Mouse (Mus musculus): ENCODE measurements around the gene Gm10354.
A peak's percentile ranks its signal among the peaks of the same experiment; 100 is the strongest.
"Not testable (repeated sequence)": the region's sequence is repeated elsewhere in the genome, so short reads cannot be mapped to it uniquely, and the experiment has no call there.

The Gm10354 gene

DNA sequence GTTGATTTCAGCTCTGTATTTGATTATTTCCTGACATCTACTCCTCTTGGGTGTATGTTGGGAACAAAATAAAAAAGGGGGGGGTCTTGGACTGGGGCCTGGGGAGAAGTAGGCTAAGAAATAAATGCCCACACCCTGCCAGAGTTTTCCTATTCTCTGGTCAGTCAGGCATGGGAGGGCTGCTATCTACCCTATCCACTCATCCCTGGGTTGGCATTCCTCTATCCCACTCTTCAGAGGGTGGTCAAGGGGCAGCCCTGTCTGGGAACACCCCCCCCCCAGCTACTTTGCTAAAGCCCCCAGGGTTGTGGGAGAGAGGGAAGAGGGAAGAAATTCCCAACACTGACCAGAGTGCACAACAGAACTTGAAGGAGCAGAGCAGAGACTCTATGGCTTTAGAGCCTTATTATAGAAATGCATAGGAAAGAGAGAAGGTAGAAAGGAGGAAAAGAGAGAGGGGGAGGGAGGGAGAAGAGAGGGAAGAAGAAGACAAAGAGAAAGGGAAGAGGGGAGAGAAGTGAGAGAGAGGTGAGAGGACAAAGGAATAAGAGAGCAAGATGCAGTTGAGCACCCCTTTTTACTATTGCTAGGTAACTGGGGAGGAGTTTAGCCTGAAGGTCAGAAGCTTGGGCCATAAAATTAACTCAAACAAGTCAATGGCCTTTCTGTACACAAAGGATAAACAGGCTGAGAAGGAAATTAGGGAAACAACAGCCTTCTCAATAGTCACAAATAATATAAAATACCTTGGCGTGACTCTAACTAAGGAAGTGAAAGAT, 22.6 kb downstream of the Gm10354 start:
- DNase-seq (ENCODE audit: low spot score) = peak; percentile 1

DNA sequence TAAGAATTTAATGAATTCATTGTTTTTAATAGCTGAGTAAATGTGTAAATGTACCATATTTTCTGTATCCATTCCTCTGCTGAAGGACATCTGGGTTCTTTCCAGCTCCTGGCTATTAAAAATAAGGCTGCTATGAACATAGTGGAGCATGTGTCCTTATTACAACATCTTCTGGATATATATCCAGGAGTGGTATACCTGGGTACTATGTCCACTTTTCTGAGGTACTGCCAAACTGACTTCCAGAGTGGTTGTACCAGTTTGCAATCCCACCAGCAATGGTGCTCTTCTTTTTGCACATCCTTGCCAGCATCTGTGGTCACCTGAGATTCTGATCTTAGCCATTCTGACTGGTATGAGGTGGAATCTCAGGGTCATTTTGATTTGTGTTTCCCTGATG, 25.1 kb downstream of the Gm10354 start:
- not testable (repeated sequence) for DNase-seq (ENCODE audit: low spot score)

DNA sequence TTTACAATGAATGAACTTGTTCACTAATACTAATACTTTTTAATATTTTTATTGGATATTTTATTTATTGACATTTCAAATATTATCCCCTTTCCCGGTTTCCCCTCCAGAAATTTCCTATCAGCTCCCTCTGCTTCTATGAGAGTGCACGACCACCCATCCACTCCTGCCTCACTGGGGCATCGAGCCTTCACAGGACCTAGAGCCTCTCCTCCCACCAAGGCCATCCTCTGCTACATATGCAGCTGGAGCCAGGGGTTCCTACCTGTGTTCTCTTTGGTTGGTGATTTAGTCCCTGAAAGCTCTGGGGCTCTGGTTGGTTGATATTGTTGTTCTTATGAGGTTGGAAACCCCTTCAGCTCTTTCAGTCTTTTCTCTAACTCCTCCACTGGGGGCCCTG, 26.0 kb downstream of the Gm10354 start:
- DNase-seq (ENCODE audit: low spot score) = peak; percentile 2

DNA sequence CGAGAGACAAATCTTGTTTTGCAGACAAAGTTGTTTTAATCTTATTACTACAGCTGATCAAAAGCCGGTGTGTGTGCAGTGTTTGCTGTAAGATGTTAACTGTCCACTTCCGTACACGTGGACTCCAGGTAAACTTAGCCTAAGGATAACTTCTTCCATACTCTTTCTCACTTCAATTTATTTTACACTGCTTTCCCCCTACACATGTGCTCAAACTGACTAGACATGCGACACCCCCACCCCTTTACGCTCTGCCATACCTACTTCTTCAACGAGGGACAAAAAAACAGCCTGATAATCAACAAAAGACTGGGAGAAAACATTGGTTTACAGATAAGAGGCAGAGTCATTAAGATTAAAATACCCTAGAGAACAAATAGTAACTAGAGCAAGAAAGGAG, 26.9 kb downstream of the Gm10354 start:
- DNase-seq (ENCODE audit: low spot score) = peak; percentile 3

DNA sequence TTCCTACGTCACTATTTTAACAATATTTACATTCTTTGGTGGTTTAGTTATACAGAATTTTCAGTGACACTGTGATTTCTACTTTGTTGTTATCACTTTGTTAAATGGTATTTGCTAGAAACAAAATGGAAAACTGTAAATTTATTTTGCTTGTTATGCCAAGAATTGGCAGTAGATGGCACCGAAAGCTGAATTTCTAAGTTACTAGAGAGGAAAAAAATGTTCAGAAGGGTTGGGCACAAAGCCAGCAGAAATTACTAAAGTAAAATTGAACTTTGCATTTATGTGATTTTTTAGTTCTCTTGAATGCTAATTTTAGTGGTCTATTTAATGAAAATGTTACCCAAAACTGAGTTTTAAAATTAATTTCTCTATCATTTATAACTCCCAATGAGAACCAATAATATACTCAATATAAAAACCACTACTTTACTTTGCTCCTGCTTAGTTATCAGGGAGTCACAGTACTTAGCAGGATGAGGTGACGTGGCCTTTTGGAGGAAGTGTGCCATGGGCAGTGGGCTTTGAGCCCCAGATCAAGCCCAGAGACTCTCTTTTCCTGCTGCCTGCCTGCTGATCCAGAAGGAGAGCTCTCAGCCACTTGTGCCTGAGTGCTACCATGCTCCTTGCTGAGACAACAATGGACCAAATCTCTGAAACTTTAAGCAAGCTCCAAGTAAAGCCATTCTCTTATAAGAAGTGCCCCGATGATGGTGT, 31.1 kb downstream of the Gm10354 start:
- DNase-seq (ENCODE audit: low spot score) = peak; percentile 4

DNA sequence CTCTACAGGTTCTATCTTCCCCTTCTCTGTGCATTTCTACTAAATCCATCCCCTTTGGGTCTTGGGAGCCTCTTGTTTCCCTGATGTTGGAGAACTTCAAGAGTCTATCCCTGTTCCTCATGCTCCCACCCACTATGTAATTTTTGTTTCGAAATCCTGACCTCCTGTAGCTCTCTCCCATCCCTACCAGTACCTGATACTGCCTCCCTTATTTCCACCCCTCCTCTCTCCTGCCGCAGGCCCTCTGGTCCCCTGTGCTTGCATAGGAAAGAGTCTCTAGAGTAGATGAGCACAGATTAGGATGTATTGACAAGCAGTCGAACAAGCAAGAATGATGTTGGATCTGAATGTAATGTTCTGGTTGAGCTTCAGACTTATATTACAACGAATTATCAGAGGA, 33.2 kb downstream of the Gm10354 start:
- not testable (repeated sequence) for DNase-seq (ENCODE audit: low spot score)

DNA sequence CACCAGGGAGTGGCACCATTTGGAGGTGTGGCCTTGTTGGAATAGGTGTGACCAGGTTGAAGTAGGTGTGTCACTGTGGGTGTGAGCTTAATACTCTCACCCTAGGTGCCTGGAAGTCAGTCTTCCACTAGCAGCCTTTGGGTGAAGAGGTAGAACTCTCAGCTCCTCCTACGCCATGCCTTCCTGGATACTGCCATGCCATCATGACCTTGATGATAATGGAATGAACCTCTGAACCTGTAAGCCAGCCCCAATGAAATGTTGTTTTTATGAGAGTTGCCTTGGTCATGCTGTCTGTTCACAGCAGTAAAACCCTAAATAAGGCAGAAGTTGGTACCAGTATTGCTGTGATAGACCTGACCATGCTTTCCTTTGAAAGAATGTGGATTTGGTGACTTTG, 37.7 kb downstream of the Gm10354 start:
- DNase-seq (ENCODE audit: low spot score) = not testable (repeated sequence)

DNA sequence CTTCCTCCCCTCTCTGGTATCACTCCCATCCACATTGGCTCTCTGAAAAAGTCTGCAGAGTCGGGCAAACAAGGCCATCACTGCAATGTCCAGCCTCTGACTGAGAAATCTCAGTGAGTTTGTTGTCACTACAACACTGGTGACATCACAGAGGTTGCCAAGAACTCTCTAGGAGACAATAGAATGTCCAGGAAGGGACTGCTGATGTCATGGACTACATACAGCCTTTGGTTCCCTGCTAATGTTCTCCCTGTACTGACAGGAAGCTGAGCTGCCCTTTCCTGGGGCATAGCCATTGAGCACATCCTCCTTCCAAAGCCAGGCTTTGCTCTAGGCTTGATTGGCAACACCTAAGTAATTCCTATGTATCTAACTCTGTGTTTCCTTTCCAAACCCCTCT, 40.4 kb downstream of the Gm10354 start, which contains the start of gene Speer4e:
Gene Speer4e (minus strand): TSS at position 101 of the 400 bp plus-strand sequence.
- DNase-seq (ENCODE audit: low spot score) = not testable (repeated sequence)

DNA sequence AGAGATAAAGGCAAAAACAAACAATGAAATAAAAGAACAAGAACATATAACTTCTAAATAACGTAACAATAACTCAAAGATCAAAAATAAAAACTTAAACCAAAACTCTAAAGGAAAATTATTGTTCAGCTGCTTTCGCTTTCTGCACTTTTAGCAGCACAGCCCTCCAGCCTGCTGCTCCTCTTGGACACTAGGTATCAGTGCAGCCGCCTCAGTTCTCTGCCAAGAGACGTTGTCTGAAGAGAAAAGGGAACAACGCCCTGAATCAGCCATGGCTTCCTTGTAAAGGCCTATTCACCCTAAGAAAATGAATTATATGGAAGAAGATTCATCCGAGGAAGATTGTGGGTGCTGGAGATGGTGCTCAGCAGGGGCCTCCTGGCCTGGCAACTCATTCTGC, 45.0 kb downstream of the Gm10354 start:
- DNase-seq (ENCODE audit: low spot score) = not testable (repeated sequence)

DNA sequence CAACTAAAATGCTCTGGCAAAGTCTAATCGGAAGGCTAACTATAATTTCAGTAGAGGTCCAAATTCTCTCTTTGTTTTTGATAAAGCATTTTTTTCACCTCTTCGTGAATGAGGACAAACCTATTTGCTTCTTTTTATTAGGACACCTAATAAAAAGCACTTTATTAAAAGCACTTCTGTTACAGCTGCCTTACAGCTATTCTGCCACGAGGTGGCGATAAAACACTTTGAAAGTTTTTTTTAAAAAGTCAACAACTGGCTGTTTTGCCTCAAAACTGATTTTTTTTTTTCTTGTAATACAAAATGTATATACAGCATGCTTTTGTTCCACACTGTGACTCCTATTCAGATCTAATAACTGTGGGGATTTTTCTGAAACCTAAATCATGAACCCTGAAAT, 51.7 kb downstream of the Gm10354 start:
- DNase-seq (ENCODE audit: low spot score) = not testable (repeated sequence)
